Mouse (Mus musculus) neural tube, embryonic 13.5 days (tissue): ENCODE data around the gene Fcgrt. TPM values are rescaled to one million over a fixed set of nuclear protein-coding genes. Genes with fewer than 3 reads are reported as not detected.
"Not testable (repeated sequence)": the region's sequence is repeated elsewhere in the genome, so short reads cannot be mapped to it uniquely, and the experiment has no call there.

ENCODE experiments used
- ATAC-seq: fragments of 200-750 bp; cut with Nextera tagmentation; 2 replicates; pipeline ENCODE4 v1.8.0; 2017; ENCODE audit warnings: low read depth, mild to moderate bottlenecking, moderate TSS enrichment, moderate library complexity
- H3K27ac ChIP-seq: fragments of 300-500 bp; sonication (generic); replicated peaks from 2 replicates; pipeline ENCODE4 v1.5.1; 2015; ENCODE audit warnings: moderate library complexity, mild to moderate bottlenecking, inconsistent platforms
- H3K27me3 ChIP-seq: fragments of 300-500 bp; sonication (generic); 2 replicates; pipeline ENCODE4 v1.6.1; 2015; ENCODE audit warnings: mild to moderate bottlenecking, inconsistent platforms
- H3K36me3 ChIP-seq: fragments of 300-500 bp; sonication (generic); 2 replicates; pipeline ENCODE4 v1.6.1; 2015; ENCODE audit warnings: mild to moderate bottlenecking, inconsistent platforms
- H3K4me1 ChIP-seq: fragments of 300-500 bp; sonication (generic); replicated peaks from 2 replicates; pipeline ENCODE4 v1.6.1; 2015; ENCODE audit warnings: inconsistent platforms
- H3K4me2 ChIP-seq: fragments of 300-500 bp; sonication (generic); 2 replicates; pipeline ENCODE4 v1.6.1; 2015; ENCODE audit warnings: inconsistent platforms, mild to moderate bottlenecking, moderate library complexity
- H3K4me3 ChIP-seq: fragments of 300-500 bp; sonication (generic); 2 replicates; pipeline ENCODE4 v1.5.1; 2015; ENCODE audit warnings: mild to moderate bottlenecking, inconsistent platforms
- H3K9ac ChIP-seq: fragments of 300-500 bp; sonication (generic); 2 replicates; pipeline ENCODE4 v1.6.1; 2015; ENCODE audit warnings: moderate library complexity, mild to moderate bottlenecking, inconsistent platforms
- H3K9me3 ChIP-seq: fragments of 300-500 bp; sonication (generic); 2 replicates; pipeline ENCODE4 v1.6.1; 2016; ENCODE audit warnings: inconsistent platforms
- WGBS: fragments of 180-500 bp; shearing (Covaris S2); methylation state at CpG from one replicate; pipeline ENCODE4 v1.1.7; 2015; 5-methylcytosine and 5-hydroxymethylcytosine counted together
- polyA plus RNA-seq: library from polyadenylated mRNA; unstranded; fragments of >200 nt; fragmentation: Nextera tagmentation; extraction: Ambion mirVana; gene quantifications from 2 replicates; pipeline ENCODE4 v1.2.1, GENCODE M21; 2015

Fcgrt gene
- polyA plus RNA-seq, 1 experiment from 2014 or later = 27.3 TPM

- H3K27ac ChIP-seq = no peak overlapping the region; the same call in 1 of the 2 replicates
- H3K4me2 ChIP-seq = no peak overlapping the region
- H3K9me3 ChIP-seq = no peaks in the 10 kb centered on the region
- H3K36me3 ChIP-seq = peaks cover 73% of the 10 kb centered on the region
- 71% methylated on average over 8 of the region's 8 CpGs for WGBS
- peaks cover 43% of the 10 kb centered on the region for H3K4me1 ChIP-seq
- ATAC-seq = no peak
- no peaks in the 10 kb centered on the region for H3K27me3 ChIP-seq
- H3K4me3 ChIP-seq = no peak overlapping the region
- H3K9ac ChIP-seq = no peak overlapping the region; the same call in 1 of the 2 replicates
Measured at GRCm38 (mm10) chr7:45121404-45121803, 17.8 kb upstream of the Fcgrt start.

GRCm38 (mm10) chr7:45119780-45120709, 16.4 kb upstream of the Fcgrt start:
- H3K9me3 ChIP-seq = no peaks in the 10 kb centered on the region
- H3K27me3 ChIP-seq = no peaks in the 10 kb centered on the region
- no peak for ATAC-seq
- WGBS = 79% methylated on average over 5 of the region's 5 CpGs
- H3K4me1 ChIP-seq = peaks cover 29% of the 10 kb centered on the region
- no peak overlapping the region for H3K9ac ChIP-seq
- H3K4me3 ChIP-seq = no peak overlapping the region
- H3K4me2 ChIP-seq = no peak overlapping the region
- H3K36me3 ChIP-seq = peaks cover 59% of the 10 kb centered on the region
- H3K27ac ChIP-seq = no peak overlapping the region

DNA sequence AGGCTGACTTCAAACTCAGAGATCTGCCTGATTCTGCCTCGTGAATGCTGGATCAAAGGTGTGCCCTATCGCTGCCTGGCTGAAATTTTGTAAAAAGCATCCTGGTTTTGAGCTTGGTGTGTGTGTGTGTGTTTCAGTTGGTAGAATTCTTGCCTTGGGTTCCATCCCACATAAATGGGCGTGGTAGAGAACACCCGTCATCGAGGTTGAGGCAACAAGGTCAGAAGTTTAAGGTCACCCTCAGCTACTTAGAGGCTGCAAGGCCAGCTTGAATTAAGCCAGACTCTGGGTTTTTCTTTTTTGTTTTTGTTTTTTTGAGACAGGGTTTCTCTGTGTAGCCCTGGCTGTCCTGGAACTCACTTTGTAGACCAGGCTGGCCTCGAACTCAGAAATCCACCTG, 14.7 kb upstream of the Fcgrt start:
- Histone ChIP-seq H3K4me2 (no peak overlapping the region), H3K4me1 (peaks cover 22% of the 10 kb centered on the region), H3K36me3 (peaks cover 56% of the 10 kb centered on the region), H3K9me3 (no peaks in the 10 kb centered on the region), H3K4me3 (no peak overlapping the region), H3K27me3 (no peaks in the 10 kb centered on the region), H3K9ac (no peak overlapping the region), H3K27ac (no peak overlapping the region)
- 92% methylated on average over 6 of the region's 6 CpGs for WGBS
- ATAC-seq = no peak

GRCm38 (mm10) chr7:45117566-45117965, 13.9 kb upstream of the Fcgrt start:
- Histone ChIP-seq H3K4me2 (no peak overlapping the region), H3K9me3 (no peaks in the 10 kb centered on the region), H3K36me3 (peaks cover 49% of the 10 kb centered on the region), H3K9ac (no peak overlapping the region), H3K27ac (no peak overlapping the region), H3K4me3 (no peak overlapping the region), H3K27me3 (no peaks in the 10 kb centered on the region), H3K4me1 (peaks cover 14% of the 10 kb centered on the region)
- ATAC-seq = no peak
- WGBS = 88% methylated on average over 8 of the region's 8 CpGs

GRCm38 (mm10) chr7:45113476-45113875, 9.8 kb upstream of the Fcgrt start:
- Histone ChIP-seq H3K27ac (no peak overlapping the region), H3K9ac (no peak overlapping the region), H3K36me3 (peaks cover 10% of the 10 kb centered on the region), H3K4me2 (no peak overlapping the region), H3K4me3 (no peak overlapping the region), H3K27me3 (no peaks in the 10 kb centered on the region), H3K4me1 (no peaks in the 10 kb centered on the region), H3K9me3 (no peaks in the 10 kb centered on the region)
- WGBS = 89% methylated on average over 2 of the region's 2 CpGs
- no peak for ATAC-seq

DNA sequence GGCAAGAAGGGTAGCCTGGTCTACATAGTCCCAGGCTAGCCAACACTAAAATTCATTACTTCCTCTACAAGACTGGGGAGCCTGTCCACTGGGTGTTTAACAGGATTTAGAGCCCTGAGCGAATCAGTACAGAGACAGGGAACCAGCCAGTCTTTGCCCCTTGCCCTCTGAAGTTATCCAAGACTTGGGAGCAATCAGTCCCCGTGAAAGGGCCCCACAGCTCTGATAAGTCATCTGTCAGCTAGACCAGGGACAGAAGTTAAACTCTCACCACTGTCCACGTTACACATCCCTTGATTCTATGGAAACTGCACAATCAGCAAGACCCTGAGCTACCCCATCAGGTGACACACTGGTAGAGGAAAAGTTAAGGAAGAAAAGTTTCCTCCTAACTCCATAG, 8.9 kb upstream of the Fcgrt start:
- Histone ChIP-seq H3K9ac (no peak overlapping the region), H3K4me1 (no peaks in the 10 kb centered on the region), H3K4me2 (no peak overlapping the region), H3K27me3 (no peaks in the 10 kb centered on the region), H3K4me3 (no peak overlapping the region), H3K27ac (no peak overlapping the region), H3K9me3 (no peaks in the 10 kb centered on the region), H3K36me3 (peaks cover under 1% of the 10 kb centered on the region)
- 72% methylated on average over 3 of the region's 3 CpGs for WGBS
- ATAC-seq = no peak

GRCm38 (mm10) chr7:45111940-45112339, 8.3 kb upstream of the Fcgrt start:
- no peaks in the 10 kb centered on the region for H3K4me1 ChIP-seq
- H3K4me2 ChIP-seq = no peak overlapping the region
- H3K9ac ChIP-seq = no peak overlapping the region
- no peaks in the 10 kb centered on the region for H3K9me3 ChIP-seq
- no peaks in the 10 kb centered on the region for H3K27me3 ChIP-seq
- no peak for ATAC-seq
- no peaks in the 10 kb centered on the region for H3K36me3 ChIP-seq
- no peak overlapping the region for H3K4me3 ChIP-seq
- 66% methylated on average over 2 of the region's 2 CpGs for WGBS
- no peak overlapping the region for H3K27ac ChIP-seq

- 96% methylated on average over 4 of the region's 4 CpGs for WGBS
- H3K27me3 ChIP-seq, H3K4me2 ChIP-seq, H3K9me3 ChIP-seq, ATAC-seq, H3K4me1 ChIP-seq, H3K36me3 ChIP-seq, H3K27ac ChIP-seq, H3K9ac ChIP-seq, H3K4me3 ChIP-seq: not testable (repeated sequence)
Measured at GRCm38 (mm10) chr7:45110089-45110488, 6.4 kb upstream of the Fcgrt start.

GRCm38 (mm10) chr7:45107052-45107645, 3.5 kb upstream of the Fcgrt start:
- WGBS = 59% methylated on average over 5 of the region's 5 CpGs
- Histone ChIP-seq H3K27me3 (no peaks in the 10 kb centered on the region), H3K9ac (no peak overlapping the region), H3K4me1 (0 out of 2 replicates have a peak, but pooled peaks cover 6% of the 10 kb centered on the region), H3K4me2 (no peak overlapping the region), H3K4me3 (no peak overlapping the region), H3K27ac (no peak overlapping the region), H3K9me3 (no peaks in the 10 kb centered on the region), H3K36me3 (no peaks in the 10 kb centered on the region)
- no peak for ATAC-seq

- no peak overlapping the region for H3K27ac ChIP-seq
- H3K4me1 ChIP-seq = 0 out of 2 replicates have a peak, but pooled peaks cover 6% of the 10 kb centered on the region
- H3K9ac ChIP-seq = no peak overlapping the region
- no peak overlapping the region for H3K4me2 ChIP-seq
- 21% methylated on average over 6 of the region's 6 CpGs for WGBS
- H3K4me3 ChIP-seq = no peak overlapping the region
- no peaks in the 10 kb centered on the region for H3K9me3 ChIP-seq
- no peaks in the 10 kb centered on the region for H3K36me3 ChIP-seq
- no peak for ATAC-seq
- H3K27me3 ChIP-seq = no peaks in the 10 kb centered on the region
Measured at GRCm38 (mm10) chr7:45106441-45106840, 2.8 kb upstream of the Fcgrt start.

GRCm38 (mm10) chr7:45105491-45105890, 1.8 kb upstream of the Fcgrt start:
- no peaks in the 10 kb centered on the region for H3K36me3 ChIP-seq
- H3K9ac ChIP-seq = no peak overlapping the region
- H3K4me3 ChIP-seq = no peak overlapping the region
- ATAC-seq = no peak
- H3K27ac ChIP-seq = no peak overlapping the region
- no peaks in the 10 kb centered on the region for H3K9me3 ChIP-seq
- no peaks in the 10 kb centered on the region for H3K27me3 ChIP-seq
- H3K4me1 ChIP-seq = 0 out of 2 replicates have a peak, but pooled peaks cover 6% of the 10 kb centered on the region
- H3K4me2 ChIP-seq = no peak overlapping the region
- WGBS = 78% methylated on average over 8 of the region's 8 CpGs

- H3K27me3 ChIP-seq = no peaks in the 10 kb centered on the region
- no peak overlapping the region for H3K9ac ChIP-seq
- no peaks in the 10 kb centered on the region for H3K9me3 ChIP-seq
- H3K36me3 ChIP-seq = no peaks in the 10 kb centered on the region
- no peak overlapping the region for H3K4me2 ChIP-seq
- H3K4me1 ChIP-seq = 0 out of 2 replicates have a peak, but pooled peaks cover 6% of the 10 kb centered on the region
- no peak overlapping the region for H3K4me3 ChIP-seq
- 80% methylated on average over 5 of the region's 5 CpGs for WGBS
- H3K27ac ChIP-seq = no peak overlapping the region
- ATAC-seq = no peak
Measured at GRCm38 (mm10) chr7:45104941-45105340, 1.3 kb upstream of the Fcgrt start.
